Mouse (Mus musculus) neutrophil, adult 5-6 weeks (primary cell): ENCODE data around the gene Six2. TPM values are rescaled to one million over a fixed set of nuclear protein-coding genes. Genes with fewer than 3 reads are reported as not detected.

Source experiments
- ATAC-seq: fragments of 151-379, 151-347 bp; 2 replicates; pipeline ENCODE4 v1.8.0; 2017; ENCODE audit warnings: mild to moderate bottlenecking, moderate TSS enrichment; ENCODE audit not compliant: insufficient number of reproducible peaks, poor library complexity, low FRiP score, severe bottlenecking; ENCODE audit errors: extremely low read depth
- total RNA-seq: library from RNA; stranded (forward); fragments of 200-1000 nt; gene quantifications from 2 replicates; pipeline ENCODE4 v1.2.3, GENCODE M21; 2017

Six2 gene
- total RNA-seq, 1 experiment from 2014 or later = not detected

DNA sequence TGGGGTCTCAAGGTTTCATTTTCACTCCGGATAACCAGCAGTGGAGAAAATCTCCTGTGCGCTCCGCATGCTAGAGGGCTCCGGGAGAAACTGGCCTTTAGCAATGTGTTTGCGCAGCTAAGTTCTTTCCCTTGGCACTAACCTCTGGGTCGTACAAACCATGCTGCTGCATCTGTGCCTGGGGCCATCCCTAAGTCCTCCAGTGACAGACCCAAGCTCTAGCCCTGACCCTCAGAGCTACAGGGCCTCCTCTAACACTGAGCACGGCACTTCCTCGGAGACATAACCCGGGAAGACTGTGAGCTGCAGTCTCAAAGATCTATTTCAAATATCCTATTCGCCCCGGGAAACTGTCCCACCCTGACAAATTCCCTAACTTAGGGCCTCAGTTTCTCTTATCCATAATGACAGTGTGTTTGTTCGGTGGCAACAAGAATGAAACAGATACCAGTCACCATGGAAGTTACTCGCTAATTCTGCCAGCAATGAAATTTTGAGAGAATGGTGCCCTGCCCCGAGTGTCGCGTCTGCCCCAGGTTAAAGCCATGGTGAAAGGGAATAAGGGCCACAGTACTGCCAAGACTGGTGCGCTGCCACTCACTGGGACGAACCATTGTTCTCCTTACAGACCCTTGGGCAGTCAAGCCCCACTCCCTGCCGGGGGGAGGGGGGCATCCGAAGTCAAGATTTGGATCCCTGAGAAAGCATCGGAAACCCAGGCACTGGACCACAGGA, 7.8 kb downstream of the Six2 start:
- no peak for ATAC-seq

DNA sequence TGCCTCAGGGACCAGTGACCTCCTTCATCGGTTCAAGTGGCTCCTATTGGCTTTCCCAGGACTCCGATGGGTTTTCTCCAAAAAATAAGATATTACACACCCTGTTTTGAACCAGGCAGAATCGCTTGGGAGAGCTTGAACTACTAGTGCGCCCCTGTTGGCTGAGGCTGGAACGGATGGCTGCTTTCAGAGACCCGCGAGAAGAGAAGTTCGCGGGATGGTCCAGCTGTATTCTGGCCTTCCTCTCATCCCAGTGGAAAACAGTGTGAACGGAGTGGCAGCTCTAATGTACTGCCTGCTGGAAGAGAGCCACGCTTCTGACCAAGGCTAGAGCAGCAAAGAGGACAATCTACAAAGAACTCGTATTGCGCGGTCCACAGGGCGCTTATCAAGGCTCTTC, 8.4 kb downstream of the Six2 start:
- ATAC-seq = no peak

DNA sequence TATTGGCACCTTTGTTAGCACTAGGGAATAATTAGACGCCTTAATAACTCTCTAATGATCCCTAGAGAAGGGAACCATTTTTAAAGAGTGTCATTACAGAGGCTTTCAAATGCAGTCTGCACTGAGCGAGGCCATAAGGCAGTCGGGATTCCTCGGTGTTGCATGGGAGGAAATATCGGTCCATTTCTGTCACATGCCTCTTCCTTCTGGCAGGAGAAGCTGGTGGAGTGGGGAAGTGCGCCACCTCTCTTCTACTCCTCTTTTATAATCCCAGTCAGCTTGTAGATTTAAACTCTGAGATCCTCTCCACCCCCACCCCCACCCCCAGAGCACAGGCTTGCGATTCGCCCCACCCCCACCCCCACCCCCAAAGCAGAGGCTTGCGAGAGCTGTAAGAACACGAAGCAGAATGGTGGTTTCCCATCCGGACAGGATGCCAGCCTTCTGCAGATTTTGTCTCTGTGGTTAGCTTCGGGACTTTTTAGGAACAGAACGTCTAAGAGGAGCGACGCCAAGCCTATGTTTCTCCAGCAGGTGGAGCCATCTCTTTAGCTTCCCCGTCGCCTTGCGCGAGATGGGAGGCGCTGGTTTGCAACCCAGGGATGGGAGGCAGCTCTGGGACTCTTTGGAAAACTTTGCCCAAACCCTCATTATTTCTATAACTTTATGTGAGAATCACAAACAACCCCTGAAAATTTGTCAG, 23.3 kb downstream of the Six2 start:
- ATAC-seq = no peak

DNA sequence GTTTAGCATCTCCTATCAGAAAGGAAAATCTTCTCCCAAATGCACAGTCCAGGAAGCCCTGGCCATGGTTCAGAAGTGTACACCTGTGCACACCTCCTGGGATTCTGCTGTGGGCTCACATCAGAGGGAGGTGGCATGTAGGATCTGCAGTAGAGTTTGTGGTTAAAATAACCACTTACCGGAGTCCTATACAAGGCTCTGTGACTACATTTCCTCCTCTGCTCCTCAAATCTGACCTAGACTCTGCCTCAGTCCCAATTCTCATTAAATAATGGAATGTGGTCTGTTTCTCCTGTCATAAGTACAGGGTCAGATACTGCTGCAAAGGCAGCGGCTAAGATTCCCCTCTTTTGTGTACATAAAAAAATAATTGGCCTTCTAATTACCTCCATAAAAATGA, 23.9 kb downstream of the Six2 start:
- no peak for ATAC-seq

DNA sequence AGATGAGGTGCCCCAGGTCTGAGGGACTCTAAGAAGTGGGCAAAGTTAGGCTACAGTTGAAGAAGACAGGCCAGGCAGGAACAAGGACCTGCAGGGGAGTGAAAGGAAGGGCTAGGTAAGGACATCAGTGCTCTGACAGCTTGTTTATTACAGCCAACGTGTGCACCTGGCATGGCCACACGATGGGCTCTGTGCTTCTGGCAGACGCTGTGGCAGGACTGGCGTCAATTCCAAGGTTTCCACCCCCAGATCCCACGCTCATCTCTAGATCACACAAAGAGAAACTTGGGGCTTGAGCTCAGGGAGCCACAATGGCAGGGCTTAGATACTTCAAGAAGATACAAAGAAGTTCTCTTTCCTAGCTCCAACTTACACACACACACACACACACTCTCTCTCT, 26.6 kb downstream of the Six2 start:
- ATAC-seq = no peak

DNA sequence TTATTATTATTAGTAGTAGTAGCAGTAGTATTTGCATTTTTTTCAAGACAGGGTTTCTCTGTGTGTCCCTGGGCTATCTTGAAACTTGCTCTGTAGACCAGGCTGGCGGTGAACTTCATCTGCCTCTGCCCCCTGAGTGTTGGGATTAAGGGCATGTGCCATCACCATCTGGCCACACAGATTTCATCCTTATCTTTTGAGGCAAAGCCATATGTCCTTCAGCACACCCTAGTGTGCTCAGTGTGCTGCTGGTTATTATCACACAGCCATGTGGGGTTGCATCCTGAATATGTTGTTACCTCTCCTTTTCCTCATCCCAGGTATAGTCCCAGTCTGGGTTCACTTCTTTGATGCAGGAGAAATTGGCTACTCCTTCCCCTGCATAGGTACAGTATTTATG, 28.1 kb downstream of the Six2 start:
- ATAC-seq = no peak

DNA sequence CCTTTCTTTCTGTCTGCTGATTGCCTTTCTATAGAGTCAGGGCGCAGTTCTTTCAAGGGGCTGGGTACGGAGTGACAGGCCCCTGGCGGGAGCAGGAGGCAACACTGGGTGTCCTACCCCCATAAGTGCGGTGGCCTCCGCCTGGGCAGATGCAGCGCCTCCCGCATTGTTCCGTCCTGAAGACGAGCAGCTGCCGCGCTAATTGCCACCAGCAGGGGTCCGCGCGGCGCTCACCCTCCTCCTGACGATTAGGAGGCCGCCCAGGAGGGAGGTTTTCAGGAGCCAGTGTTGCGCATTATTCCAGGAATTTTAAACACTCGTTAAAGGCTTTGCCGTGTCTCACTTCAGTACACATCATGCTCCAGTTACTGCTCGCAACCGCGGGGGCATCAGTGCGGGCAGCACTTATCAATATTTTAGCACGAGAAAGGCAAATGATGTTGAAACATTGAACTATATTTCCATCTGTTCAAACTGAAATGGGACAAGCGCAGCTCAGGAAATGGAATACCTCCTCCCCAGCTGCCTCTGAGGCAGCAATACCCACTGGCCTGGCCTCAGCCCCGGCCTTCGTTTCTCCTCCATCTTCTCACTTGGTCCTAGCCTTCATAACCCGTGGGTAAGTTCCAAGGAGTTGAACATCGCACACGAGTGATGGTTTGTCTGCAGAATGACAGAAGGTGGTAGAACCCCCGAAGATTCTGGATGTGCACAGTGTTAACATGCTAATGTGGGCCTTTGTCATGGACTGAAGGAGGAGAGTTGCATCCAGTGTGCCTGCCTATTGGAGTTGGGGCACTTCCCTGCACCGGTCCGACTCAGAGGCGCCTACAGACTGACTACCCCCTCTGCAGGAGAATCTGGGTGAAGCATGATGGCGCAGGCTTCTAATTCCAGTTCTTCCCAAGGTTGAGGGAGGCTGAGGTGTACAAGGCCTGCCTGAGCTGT, 42.1 kb downstream of the Six2 start:
- ATAC-seq = no peak

DNA sequence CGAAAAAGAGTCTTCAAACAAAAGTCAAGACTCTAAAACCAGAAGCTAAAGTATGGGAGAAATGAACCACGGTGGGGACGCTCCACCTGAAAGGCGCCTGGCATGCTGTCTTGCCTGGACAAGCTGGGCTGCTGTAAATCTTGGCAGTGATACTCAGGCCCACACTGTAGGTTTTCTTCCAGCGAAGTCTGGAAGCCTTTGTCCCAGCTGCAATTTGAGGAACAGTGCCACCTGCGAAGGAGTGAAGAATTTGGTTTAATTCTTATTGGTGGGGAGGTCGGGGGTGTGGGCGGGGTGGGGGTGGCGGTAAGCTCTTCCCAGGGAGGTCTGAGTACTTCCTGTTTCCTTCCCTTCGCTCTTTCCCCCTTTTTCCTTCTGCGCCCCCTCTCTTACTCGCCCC, 42.8 kb downstream of the Six2 start:
- no peak for ATAC-seq

DNA sequence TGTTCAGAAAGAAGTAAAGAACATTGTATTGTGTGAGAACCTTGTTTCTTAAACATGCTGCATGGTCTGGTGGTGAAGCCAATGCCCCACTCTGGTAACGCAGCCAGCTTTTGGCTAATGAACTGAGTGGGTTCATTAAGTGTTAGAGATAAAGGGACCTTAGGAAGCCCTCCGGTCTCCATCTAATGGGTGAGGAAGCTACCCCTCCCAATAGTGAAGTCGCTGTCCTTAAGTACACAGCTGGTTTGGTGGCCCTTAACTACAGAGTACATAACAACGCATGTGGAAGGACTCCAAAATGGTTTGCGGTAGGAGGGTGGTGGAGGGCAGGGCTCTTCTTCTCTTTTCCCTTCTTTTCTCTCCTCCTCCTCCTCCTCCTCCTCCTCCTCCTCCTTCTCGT, 50.2 kb downstream of the Six2 start:
- ATAC-seq = no peak

Other genes with a start within 250 kb of the Six2 start
- not detected in 2 replicates for gene Six3, start 74.7 kb downstream of the Six2 start, total RNA-seq